Mouse (Mus musculus): ENCODE data around the gene Ms4a15. TPM values are rescaled to one million over a fixed set of nuclear protein-coding genes. Genes with fewer than 3 reads are reported as not detected.

The Ms4a15 gene
- total and polyA plus RNA-seq, 3 experiments, result not detected

- DNase-seq, result no peak
- Histone ChIP-seq H3K9ac (ENCODE audit: low read depth, low read length) (no peak overlapping the region), H3K27me3 (ENCODE audit: control insufficient read depth, insufficient read depth, low read length) (no peaks in the 10 kb centered on the region), H3K27ac (no peak overlapping the region), H3K4me3 (no peak overlapping the region), H3K4me1 (ENCODE audit: control insufficient read depth, insufficient read depth, low read length) (no peaks in the 10 kb centered on the region), H3K79me2 (replicated peaks; ENCODE audit: control insufficient read depth, insufficient read depth, low read length) (no peaks in the 10 kb centered on the region), H3K36me3 (ENCODE audit: control insufficient read depth, insufficient read depth, low read length) (no peaks in the 10 kb centered on the region)
- 42% methylated on average over 12 of the region's 12 CpGs for WGBS
- intact Hi-C loops (cut with DNase I), result loop anchor here (2.0 to 5.0 kb wide), 4 partner anchors 51 to 295 kb away; partner anchors contain the start of gene Cd6
- no peak for TF ChIP-seq EP300 (IDR thresholded peaks at IDR 0.05; ENCODE audit: insufficient read depth, low read depth, low read length)
- no peak for TF ChIP-seq POLR2A (IDR thresholded peaks at IDR 0.05; ENCODE audit: insufficient read depth, low read depth, low read length)
- TF ChIP-seq CTCF (IDR thresholded peaks at IDR 0.05), result no peak
Observed at GRCm38 (mm10) chr19:10959978-10960346, 33.1 kb downstream of the Ms4a15 start.

GRCm38 (mm10) chr19:10959085-10959977 is 33.7 kb downstream of the Ms4a15 start:
- H3K9ac ChIP-seq (ENCODE audit: low read depth, low read length), result no peak overlapping the region
- no peak overlapping the region for H3K4me3 ChIP-seq
- H3K4me1 ChIP-seq (ENCODE audit: control insufficient read depth, insufficient read depth, low read length), result no peaks in the 10 kb centered on the region
- H3K27ac ChIP-seq, result no peak overlapping the region
- no peaks in the 10 kb centered on the region for H3K79me2 ChIP-seq (replicated peaks; ENCODE audit: control insufficient read depth, insufficient read depth, low read length)
- no peak for DNase-seq
- TF ChIP-seq CTCF (IDR thresholded peaks at IDR 0.05), result peak; percentile 88
- 0 out of 2 replicates have a peak, but pooled peaks have one; percentile 24 for TF ChIP-seq EP300 (IDR thresholded peaks at IDR 0.05; ENCODE audit: insufficient read depth, low read depth, low read length)
- TF ChIP-seq POLR2A (IDR thresholded peaks at IDR 0.05; ENCODE audit: insufficient read depth, low read depth, low read length), result no peak
- intact Hi-C loops (cut with DNase I), result loop anchor here (2.0 to 5.0 kb wide), 4 partner anchors 51 to 295 kb away; partner anchors contain the start of gene Cd6
- no peaks in the 10 kb centered on the region for H3K27me3 ChIP-seq (ENCODE audit: control insufficient read depth, insufficient read depth, low read length)
- 27% methylated on average over 11 of the region's 11 CpGs for WGBS
- no peaks in the 10 kb centered on the region for H3K36me3 ChIP-seq (ENCODE audit: control insufficient read depth, insufficient read depth, low read length)

- Histone ChIP-seq H3K4me1 (ENCODE audit: control insufficient read depth, insufficient read depth, low read length) (peaks cover 9% of the 10 kb centered on the region), H3K4me3 (no peak overlapping the region), H3K36me3 (ENCODE audit: control insufficient read depth, insufficient read depth, low read length) (no peaks in the 10 kb centered on the region), H3K27ac (no peak overlapping the region; the same call in 1 of the 2 replicates), H3K79me2 (replicated peaks; ENCODE audit: control insufficient read depth, insufficient read depth, low read length) (no peaks in the 10 kb centered on the region), H3K9ac (ENCODE audit: low read depth, low read length) (0 out of 2 replicates have a peak overlapping the region, but pooled peaks have one; percentile 2), H3K27me3 (ENCODE audit: control insufficient read depth, insufficient read depth, low read length) (no peaks in the 10 kb centered on the region)
- no peak for TF ChIP-seq POLR2A (IDR thresholded peaks at IDR 0.05; ENCODE audit: insufficient read depth, low read depth, low read length)
- no peak for TF ChIP-seq CTCF (IDR thresholded peaks at IDR 0.05)
- TF ChIP-seq EP300 (IDR thresholded peaks at IDR 0.05; ENCODE audit: insufficient read depth, low read depth, low read length), result no peak
- 29% methylated on average over 11 of the region's 11 CpGs for WGBS
- intact Hi-C loops (cut with DNase I), result no loop called here
- DNase-seq, result peak; percentile 38 to 48
Observed at GRCm38 (mm10) chr19:10952021-10952939, 40.8 kb downstream of the Ms4a15 start.

- Histone ChIP-seq H3K27ac (peak overlapping the region; percentile 66), H3K79me2 (replicated peaks; ENCODE audit: control insufficient read depth, insufficient read depth, low read length) (no peaks in the 10 kb centered on the region), H3K9ac (ENCODE audit: low read depth, low read length) (peak overlapping the region; percentile 49; the same call in 1 of the 2 replicates), H3K4me3 (peak overlapping the region; percentile 38), H3K36me3 (ENCODE audit: control insufficient read depth, insufficient read depth, low read length) (no peaks in the 10 kb centered on the region), H3K27me3 (ENCODE audit: control insufficient read depth, insufficient read depth, low read length) (no peaks in the 10 kb centered on the region), H3K4me1 (ENCODE audit: control insufficient read depth, insufficient read depth, low read length) (peaks cover 9% of the 10 kb centered on the region)
- intact Hi-C loops (cut with DNase I), result loop anchor here (2.0 kb wide), 1 partner anchor 55 kb away; the partner anchor contains the start of gene Prpf19
- WGBS, result 29% methylated on average over 9 of the region's 9 CpGs
- DNase-seq, result no peak
- TF ChIP-seq POLR2A (IDR thresholded peaks at IDR 0.05; ENCODE audit: insufficient read depth, low read depth, low read length) (no peak), CTCF (IDR thresholded peaks at IDR 0.05) (no peak), EP300 (IDR thresholded peaks at IDR 0.05; ENCODE audit: insufficient read depth, low read depth, low read length) (no peak)
Observed at GRCm38 (mm10) chr19:10949558-10949957, 43.5 kb downstream of the Ms4a15 start.

- intact Hi-C loops (cut with DNase I), result loop anchor here (2.0 kb wide), 1 partner anchor 54 kb away; the partner anchor contains the start of gene Prpf19
- DNase-seq, result peak; percentile 95 to 96
- peaks cover 9% of the 10 kb centered on the region for H3K4me1 ChIP-seq (ENCODE audit: control insufficient read depth, insufficient read depth, low read length)
- H3K9ac ChIP-seq (ENCODE audit: low read depth, low read length), result peak within 1 kb of the TSS; percentile 63
- no peaks in the 10 kb centered on the region for H3K27me3 ChIP-seq (ENCODE audit: control insufficient read depth, insufficient read depth, low read length)
- peak within 1 kb of the TSS; percentile 74 for H3K27ac ChIP-seq
- TF ChIP-seq EP300 (IDR thresholded peaks at IDR 0.05; ENCODE audit: insufficient read depth, low read depth, low read length) (peak; percentile 66; the same call in 1 of the 2 replicates), CTCF (IDR thresholded peaks at IDR 0.05) (no peak), POLR2A (IDR thresholded peaks at IDR 0.05; ENCODE audit: insufficient read depth, low read depth, low read length) (peak; percentile 84)
- no peaks in the 10 kb centered on the region for H3K36me3 ChIP-seq (ENCODE audit: control insufficient read depth, insufficient read depth, low read length)
- WGBS, result under 1% methylated on average over 30 of the region's 30 CpGs
- H3K4me3 ChIP-seq, result peak within 1 kb of the TSS; percentile 65
- H3K79me2 ChIP-seq (replicated peaks; ENCODE audit: control insufficient read depth, insufficient read depth, low read length), result no peaks in the 10 kb centered on the region
Observed at GRCm38 (mm10) chr19:10949112-10949511, 43.9 kb downstream of the Ms4a15 start, which contains the start of gene Ccdc86. TSS of gene Ccdc86 (minus strand) at chr19:10949266.

Measured in heart, adult 2 months (tissue).